Mouse (Mus musculus): ENCODE data around the gene Rexo4. TPM values are rescaled to one million over a fixed set of nuclear protein-coding genes. Genes with fewer than 3 reads are reported as not detected.

Rexo4 gene
- total and polyA plus RNA-seq, 3 experiments = 53.6 to 74.8 (median 67.2) TPM

DNA sequence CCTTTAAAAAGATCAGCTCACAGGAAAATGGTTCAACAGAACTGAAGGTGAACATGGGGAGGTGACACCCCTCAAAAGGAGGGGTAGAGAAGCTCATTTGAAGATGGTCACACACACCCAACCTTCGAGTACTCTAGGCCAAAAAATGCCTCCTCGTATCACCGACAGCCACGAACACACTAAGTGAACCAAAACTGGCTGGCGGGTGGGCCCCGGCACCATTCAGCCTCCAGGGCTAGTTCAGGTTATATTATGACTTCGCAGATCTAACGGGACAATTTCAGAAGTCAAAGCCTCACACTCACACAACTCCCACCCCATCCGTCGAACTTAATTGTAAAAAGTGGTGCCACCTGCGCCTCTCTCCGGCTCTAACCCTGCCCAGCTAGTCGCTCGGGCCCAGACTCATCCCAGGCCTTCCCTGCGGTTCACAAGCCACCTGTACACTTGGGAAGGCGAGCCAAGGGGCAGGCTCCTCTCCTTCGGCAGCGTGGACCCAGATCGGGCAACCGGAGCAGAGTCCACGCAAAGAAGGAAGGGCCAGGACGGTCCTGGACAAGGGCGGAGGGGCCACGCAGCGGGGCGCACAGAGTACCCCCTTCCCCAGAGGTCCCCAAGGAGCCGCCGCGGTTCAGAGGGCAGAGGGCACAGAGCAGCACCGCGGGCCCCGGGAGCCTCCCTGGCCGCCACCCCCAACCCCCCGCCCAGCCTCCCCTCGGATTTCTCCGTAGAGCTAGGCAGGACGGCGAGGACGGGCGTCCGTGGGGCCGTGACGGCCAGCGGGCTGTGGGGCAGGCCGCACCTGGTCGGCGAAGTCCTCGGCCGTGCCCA is 31.5 kb downstream of the Rexo4 start:
- no peaks in the 10 kb centered on the region for H3K27me3 ChIP-seq (replicated peaks)
- peak overlapping the region; percentile 83 to 94 (median 94) for H3K4me3 ChIP-seq (replicated peaks in 1 of 3; ENCODE audit: low read depth in 2 of 3, low read length in 2 of 3, poor library complexity in 1 of 3)
- peaks cover 51% of the 10 kb centered on the region for H3K79me2 ChIP-seq (replicated peaks; ENCODE audit: control insufficient read depth, extremely low read depth, insufficient read depth, poor library complexity, severe bottlenecking)
- H3K9me3 ChIP-seq (replicated peaks; ENCODE audit: low read length) = no peaks in the 10 kb centered on the region
- peak overlapping the region; percentile 89; the same call in 1 of the 2 replicates for H3K4me2 ChIP-seq (ENCODE audit: insufficient read depth, low read depth, poor library complexity, severe bottlenecking)
- in situ Hi-C loops (cut with MboI; ENCODE audit: low pct_ligation_motif_present, low pct_unique_long_range_greater_than_20kb, low sequenced_read_pairs) (no loop called here), dilution Hi-C loops (cut with MboI; ENCODE audit: extremely low pct_ligation_motif_present, extremely low pct_unique_long_range_greater_than_20kb, low sequenced_read_pairs) (no loop called here)
- H3K4me1 ChIP-seq (ENCODE audit: control insufficient read depth in 1 of 2, insufficient read depth in 2 of 2) = peaks cover 22 to 73% of the 10 kb centered on the region in 2 experiments
- TF ChIP-seq E2F4 (IDR thresholded peaks at IDR 0.05; ENCODE audit: insufficient replicate concordance, low read depth, low read length) (no peak), SIN3A (IDR thresholded peaks at IDR 0.05; ENCODE audit: low read length) (peak; percentile 74), IRF4 (IDR thresholded peaks at IDR 0.05; ENCODE audit: low read depth, low read length) (no peak), MYC (IDR thresholded peaks at IDR 0.05; ENCODE audit: low read depth, low read length) (no peak), KAT2A (IDR thresholded peaks at IDR 0.05; ENCODE audit: insufficient replicate concordance, low read length) (0 out of 2 replicates have a peak, but pooled peaks have one; percentile 24), TBP (conservative IDR thresholded peaks at IDR 0.05; ENCODE audit: low read depth, low read length) (0 out of 2 replicates have a peak, but pooled peaks have one; percentile 21), CHD1 (IDR thresholded peaks at IDR 0.05; ENCODE audit: low read depth, low read length) (no peak)
- H3K36me3 ChIP-seq (replicated peaks in 1 of 2; ENCODE audit: control insufficient read depth in 1 of 2, insufficient read depth in 1 of 2, low read length in 1 of 2) = peaks cover 22 to 40% of the 10 kb centered on the region in 2 experiments
- H3K9ac ChIP-seq (ENCODE audit: insufficient read depth, low read depth) = peak overlapping the region; percentile 96
- peak overlapping the region; percentile 61 for H3K27ac ChIP-seq (ENCODE audit: insufficient read depth, low read depth)
- no peak for DNase-seq (ENCODE audit: extremely low read depth)

DNA sequence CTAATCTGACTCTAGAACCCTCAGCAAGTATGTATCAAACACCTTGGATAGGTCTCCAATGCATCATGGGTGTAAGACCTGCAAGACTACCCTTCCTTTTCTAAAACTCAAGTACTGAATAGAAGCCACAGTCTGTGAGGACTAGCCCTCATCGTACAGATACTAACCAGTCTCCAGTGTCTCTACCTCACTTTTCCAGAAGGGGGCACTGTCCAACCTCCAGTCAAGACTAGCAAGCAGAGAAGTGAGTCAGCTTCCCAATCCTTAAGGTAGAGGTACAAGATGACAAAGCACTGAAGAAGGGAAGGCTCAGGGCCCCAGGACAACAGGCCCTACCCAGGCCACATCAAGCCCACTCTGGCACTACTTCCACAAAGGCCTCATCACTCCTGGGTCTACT is 33.8 kb downstream of the Rexo4 start:
- TF ChIP-seq CHD1 (IDR thresholded peaks at IDR 0.05; ENCODE audit: low read depth, low read length) = no peak
- TF ChIP-seq RAD21 (IDR thresholded peaks at IDR 0.05; ENCODE audit: low read depth, low read length) = peak; percentile 76
- no peak for TF ChIP-seq BHLHE40 (IDR thresholded peaks at IDR 0.05; ENCODE audit: low read depth, low read length)
- no peak for TF ChIP-seq CHD2 (IDR thresholded peaks at IDR 0.05; ENCODE audit: low read length)
- TF ChIP-seq USF2 (conservative IDR thresholded peaks at IDR 0.05; ENCODE audit: low read depth, low read length) = no peak
- TF ChIP-seq E2F4 (IDR thresholded peaks at IDR 0.05; ENCODE audit: insufficient replicate concordance, low read depth, low read length) = no peak
- no peak for TF ChIP-seq JUN (IDR thresholded peaks at IDR 0.05; ENCODE audit: insufficient read depth, low read depth, low read length)
- no peak for TF ChIP-seq POLR2AphosphoS2 (IDR thresholded peaks at IDR 0.05; ENCODE audit: low read depth, low read length)
- no peak for TF ChIP-seq POLR2A (IDR thresholded peaks at IDR 0.05; ENCODE audit: low read depth, low read length)
- peak; percentile 57 to 86 for TF ChIP-seq CTCF (conservative IDR thresholded peaks at IDR 0.05 in 1 of 2, IDR thresholded peaks at IDR 0.05 in 1 of 2; ENCODE audit: low read depth in 2 of 2, low read length in 2 of 2)
- TF ChIP-seq MXI1 (IDR thresholded peaks at IDR 0.05; ENCODE audit: low read depth, low read length) = no peak
- TF ChIP-seq ZNF384 (IDR thresholded peaks at IDR 0.05; ENCODE audit: low read depth, low read length) = no peak
- no peak for TF ChIP-seq ZC3H11A (IDR thresholded peaks at IDR 0.05; ENCODE audit: low read depth, low read length)
- TF ChIP-seq ZKSCAN1 (IDR thresholded peaks at IDR 0.05; ENCODE audit: borderline replicate concordance, low read depth, low read length) = no peak
- peak; percentile 59 for TF ChIP-seq SMC3 (IDR thresholded peaks at IDR 0.05; ENCODE audit: low read depth, low read length)
- TF ChIP-seq USF1 (IDR thresholded peaks at IDR 0.05; ENCODE audit: low read depth, low read length) = no peak
- TF ChIP-seq RCOR1 (conservative IDR thresholded peaks at IDR 0.05; ENCODE audit: low read depth, low read length) = no peak
- TF ChIP-seq MAX (IDR thresholded peaks at IDR 0.05; ENCODE audit: low read length) = no peak
- H3K36me3 ChIP-seq (replicated peaks in 1 of 2; ENCODE audit: control insufficient read depth in 1 of 2, insufficient read depth in 1 of 2, low read length in 1 of 2) = peaks cover 38 to 62% of the 10 kb centered on the region in 2 experiments
- H3K79me2 ChIP-seq (replicated peaks; ENCODE audit: control insufficient read depth, extremely low read depth, insufficient read depth, poor library complexity, severe bottlenecking) = peaks cover 66% of the 10 kb centered on the region
- H3K4me2 ChIP-seq (ENCODE audit: insufficient read depth, low read depth, poor library complexity, severe bottlenecking) = peak overlapping the region; percentile 30; the same call in 1 of the 2 replicates
- in situ Hi-C loops (cut with MboI; ENCODE audit: low pct_ligation_motif_present, low pct_unique_long_range_greater_than_20kb, low sequenced_read_pairs) = no loop called here
- H3K4me3 ChIP-seq (replicated peaks in 1 of 3; ENCODE audit: low read depth in 2 of 3, low read length in 2 of 3, poor library complexity in 1 of 3) = peak overlapping the region in 1 of 3 experiments; percentile 14
- DNase-seq (ENCODE audit: extremely low read depth) = peak; percentile 80
- H3K27ac ChIP-seq (ENCODE audit: insufficient read depth, low read depth) = peak overlapping the region; percentile 38; the same call in 1 of the 2 replicates
- peak overlapping the region; percentile 96; the same call in 1 of the 2 replicates for H3K9ac ChIP-seq (ENCODE audit: insufficient read depth, low read depth)
- peaks cover 21 to 59% of the 10 kb centered on the region in 2 experiments for H3K4me1 ChIP-seq (ENCODE audit: control insufficient read depth in 1 of 2, insufficient read depth in 2 of 2)
- dilution Hi-C loops (cut with MboI; ENCODE audit: extremely low pct_ligation_motif_present, extremely low pct_unique_long_range_greater_than_20kb, low sequenced_read_pairs) = no loop called here
- H3K9me3 ChIP-seq (replicated peaks; ENCODE audit: low read length) = no peaks in the 10 kb centered on the region
- no peaks in the 10 kb centered on the region for H3K27me3 ChIP-seq (replicated peaks)

Measured in CH12.LX (cell line).